Mouse (Mus musculus) WW6 (cell line): Measurements from ENCODE around the gene Cavin2.

ENCODE experiments used
- DNase-seq: peaks from one replicate; pipeline ENCODE4 v3.0.0-alpha.2; 2013; ENCODE audit warnings: low read depth, low spot score

Gene Cavin2

DNA sequence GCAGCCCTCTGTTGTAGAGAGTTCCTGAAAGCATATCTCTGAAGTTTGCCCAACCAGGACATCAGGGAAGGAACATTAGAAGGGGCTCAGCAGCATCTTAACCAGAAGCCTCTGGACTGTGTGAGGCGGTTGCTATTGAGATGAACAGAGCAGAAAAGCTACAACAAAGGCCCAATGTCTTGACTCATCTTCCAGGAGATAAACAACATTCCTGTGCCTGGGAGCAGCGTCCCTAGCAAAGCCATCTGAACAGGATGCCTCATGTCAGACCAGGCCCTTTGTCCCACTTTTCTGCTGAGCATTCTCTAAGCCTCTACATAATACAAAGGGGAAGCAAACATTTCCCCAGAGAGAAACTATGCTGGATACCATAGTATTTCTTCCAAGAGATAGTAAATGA lies 26.6 kb downstream of the Cavin2 start:
- no peak for DNase-seq

DNA sequence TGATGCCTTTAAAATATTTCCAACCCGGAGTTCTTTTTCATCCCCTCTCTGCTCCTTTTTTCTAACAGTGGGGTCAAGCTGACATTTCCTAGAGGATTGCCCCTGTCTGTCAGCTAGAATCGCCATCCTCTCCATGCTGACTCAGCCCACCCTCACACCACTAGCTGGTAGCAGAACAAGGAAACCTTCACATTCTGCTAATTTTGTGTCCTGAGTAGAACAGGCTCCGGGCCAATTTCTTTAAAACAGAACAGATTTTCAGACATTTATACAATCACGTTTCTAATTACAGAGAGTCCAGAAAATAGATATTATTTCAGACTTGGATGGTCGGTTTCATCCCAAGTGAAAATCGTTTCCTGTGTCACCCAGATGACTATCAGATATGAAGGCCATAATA lies 34.6 kb downstream of the Cavin2 start:
- no peak for DNase-seq

GRCm38 (mm10) chr1:51328541-51328940 lies 39.6 kb downstream of the Cavin2 start:
- DNase-seq = no peak

- DNase-seq = no peak
Measured at GRCm38 (mm10) chr1:51332986-51333385, 44.1 kb downstream of the Cavin2 start.

DNA sequence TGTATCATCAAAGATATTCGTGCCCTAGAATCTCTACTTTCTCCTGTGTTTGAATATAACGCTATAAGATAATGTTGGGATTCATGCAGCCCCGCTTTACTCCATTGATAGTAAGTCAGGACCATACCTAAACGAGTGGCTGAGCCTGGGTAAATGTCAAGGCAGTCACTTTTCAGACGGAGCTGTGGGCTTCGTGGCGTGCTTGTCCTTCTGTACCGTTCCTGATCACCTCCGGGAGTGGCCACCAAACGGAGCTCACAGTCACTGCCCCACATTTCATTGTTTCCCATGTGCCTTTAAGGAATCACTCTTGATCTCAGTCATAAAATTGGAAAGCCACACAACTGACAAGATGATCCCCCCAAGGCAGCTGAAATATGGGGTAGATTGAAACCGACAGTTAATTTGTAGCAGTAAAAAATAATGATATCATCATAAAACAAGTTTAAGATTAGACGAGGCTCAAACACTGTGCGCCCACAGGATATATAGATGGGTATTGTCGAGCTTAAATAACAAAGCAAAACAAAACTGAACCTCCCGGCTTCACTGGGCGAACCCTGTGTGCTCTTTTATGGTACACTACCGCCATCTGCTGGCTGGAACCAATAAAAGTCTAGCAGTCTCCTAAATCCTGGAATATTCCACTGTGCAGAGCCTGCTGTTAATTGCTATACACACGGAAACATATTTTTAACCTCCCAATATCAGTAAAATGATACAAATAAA lies 44.8 kb downstream of the Cavin2 start:
- peak; percentile 22 for DNase-seq

- DNase-seq = no peak
Measured at GRCm38 (mm10) chr1:51334289-51334688, 45.4 kb downstream of the Cavin2 start.

GRCm38 (mm10) chr1:51335081-51335480 lies 46.2 kb downstream of the Cavin2 start:
- DNase-seq = no peak

DNA sequence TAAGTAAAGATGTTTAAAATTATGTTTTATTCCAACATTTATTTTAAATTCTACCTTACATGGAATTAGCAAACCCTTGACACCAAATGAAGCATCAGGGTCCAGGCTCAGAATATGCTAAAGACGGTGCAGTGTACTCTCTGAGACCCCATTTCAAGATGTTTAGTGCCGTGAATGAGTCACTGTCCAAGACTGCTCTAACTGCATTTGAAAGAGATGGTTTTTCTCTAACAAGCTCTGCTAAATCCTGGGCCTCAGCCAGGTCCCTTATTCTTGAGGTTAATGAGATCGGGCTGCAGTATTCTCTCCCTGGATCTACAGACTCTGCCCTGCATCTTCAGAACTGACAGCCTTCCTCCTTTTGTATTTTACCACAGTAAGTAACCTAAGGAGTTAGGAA lies 55.2 kb downstream of the Cavin2 start:
- DNase-seq = no peak

GRCm38 (mm10) chr1:51347596-51347995 lies 58.7 kb downstream of the Cavin2 start:
- no peak for DNase-seq

DNA sequence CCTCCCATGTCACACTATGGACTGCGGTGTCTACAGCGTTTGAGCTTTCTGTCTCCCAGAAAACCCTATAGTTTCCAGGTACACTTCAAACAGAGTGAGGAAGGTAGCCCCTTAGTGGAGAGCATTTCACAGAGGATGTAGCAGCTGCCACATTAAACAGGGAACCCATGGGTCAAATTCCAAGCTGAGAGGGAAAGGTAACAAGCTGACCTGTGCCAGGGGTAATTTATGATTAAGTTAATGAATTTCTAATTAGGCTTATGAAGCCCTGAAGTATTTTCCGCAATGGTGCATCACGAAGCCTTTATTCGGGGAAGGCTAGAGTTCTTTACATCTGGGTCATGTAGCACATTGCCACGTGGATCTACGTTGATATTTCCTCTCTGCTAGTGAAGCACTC lies 59.7 kb downstream of the Cavin2 start:
- no peak for DNase-seq

- DNase-seq = no peak
Measured at GRCm38 (mm10) chr1:51349291-51349967, 60.5 kb downstream of the Cavin2 start.
